Mouse (Mus musculus) thymus, adult 2 months (tissue): ENCODE data around the gene Foxr1.

ENCODE experiments used
- CTCF ChIP-seq: fragments of 200-500 bp; IDR thresholded peaks from 2 replicates; pipeline ENCODE4 v1.5.1; 2012; ENCODE audit warnings: mild to moderate bottlenecking, control low read depth, low read length, moderate library complexity, borderline replicate concordance; ENCODE audit not compliant: control insufficient read depth, poor library complexity, insufficient read depth; ENCODE audit errors: extremely low read depth
- POLR2A ChIP-seq: fragments of 200-500 bp; IDR thresholded peaks from 2 replicates; pipeline ENCODE4 v1.6.1; 2012; ENCODE audit warnings: mild to moderate bottlenecking, low read length, control low read depth, moderate library complexity; ENCODE audit not compliant: control insufficient read depth, poor library complexity, insufficient read depth; ENCODE audit errors: extremely low read depth

- no peak for TF ChIP-seq POLR2A
- no peak for TF ChIP-seq CTCF
Observed at GRCm38 (mm10) chr9:44398551-44398950, 42.4 kb downstream of the Foxr1 start.
